19 mouse cellular contexts compared by ENCODE assay signal in the genomic region with DNA sequence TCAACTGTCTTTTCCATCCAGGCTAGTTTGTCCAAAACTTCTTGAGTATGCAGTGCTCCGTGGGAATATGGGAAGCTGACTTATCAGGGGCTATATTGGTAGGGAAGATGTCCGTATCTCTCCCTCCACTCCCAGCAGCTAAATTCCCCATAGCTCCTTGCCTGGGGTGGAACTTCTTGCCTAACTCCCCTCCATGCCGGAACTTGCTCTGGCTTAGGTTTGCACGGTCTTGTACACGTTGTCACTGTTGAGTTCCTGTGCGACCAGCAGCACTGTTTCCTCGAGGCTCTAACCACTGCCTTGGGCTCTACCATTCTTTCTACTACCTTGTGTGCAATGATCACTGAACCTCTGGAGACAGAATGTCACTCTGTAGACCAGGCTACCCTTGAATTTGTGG. TPM values are rescaled to one million over a fixed set of nuclear protein-coding genes. Genes with fewer than 3 reads are reported as not detected.
A peak's percentile ranks its signal among the peaks of the same experiment; 100 is the strongest.
DNase-seq lines count a peak whose midpoint lies in the region; ATAC-seq and TF ChIP-seq lines count a peak whose summit lies in the region.
"Had no signal": no experiment of that assay in that cellular context is flagged by ENCODE, and none has a peak within 500 bp of the region (broad histone marks: within the 10 kb centered on the region; RNA-seq: fewer than 3 reads in every experiment).

No protein-coding gene starts in this region.

- no peak overlapping the region for H3K4me3 ChIP-seq in thymus, adult 2 months (ENCODE audit: control insufficient read depth, insufficient read depth, low read length)
- no peak overlapping the region for H3K4me3 ChIP-seq in midbrain, embryonic 10.5 days
- H3K4me3 ChIP-seq: embryonic facial prominence, embryonic 15.5 days; heart, embryonic 10.5 days; stomach, embryonic 15.5 days had no signal

- H3K27ac ChIP-seq in thymus, adult 2 months (ENCODE audit: control insufficient read depth, insufficient read depth, low read length) = peak overlapping the region; percentile 51; the same call in 1 of the 2 replicates
- H3K27ac ChIP-seq in midbrain, embryonic 10.5 days (replicated peaks) = no peak overlapping the region
- H3K27ac ChIP-seq: embryonic facial prominence, embryonic 15.5 days; heart, embryonic 10.5 days; hindbrain, postnatal 0 days; stomach, embryonic 15.5 days had no signal

- no peaks in the 10 kb centered on the region for H3K27me3 ChIP-seq in thymus, adult 2 months (ENCODE audit: control insufficient read depth, insufficient read depth, low read length)
- no peaks in the 10 kb centered on the region for H3K27me3 ChIP-seq in midbrain, embryonic 10.5 days (ENCODE audit: low read depth, poor library complexity, severe bottlenecking)
- H3K27me3 ChIP-seq: embryonic facial prominence, embryonic 15.5 days; stomach, embryonic 15.5 days had no signal

- no peaks in the 10 kb centered on the region for H3K9me3 ChIP-seq in midbrain, embryonic 10.5 days (replicated peaks)
- H3K9me3 ChIP-seq: embryonic facial prominence, embryonic 15.5 days; heart, embryonic 10.5 days; stomach, embryonic 15.5 days had no signal

- H3K36me3 ChIP-seq in thymus, adult 2 months (ENCODE audit: control insufficient read depth, insufficient read depth, low read length) = no peaks in the 10 kb centered on the region
- H3K36me3 ChIP-seq in midbrain, embryonic 10.5 days = peaks cover 27% of the 10 kb centered on the region

- no peak for DNase-seq in thymus, adult 2 months
- no peak for DNase-seq in thymus, adult 18-20 months
- DNase-seq in embryo, embryonic 10 days (ENCODE audit: low spot score) = no peak
- DNase-seq in gastrocnemius, adult 18-20 months (ENCODE audit: low spot score) = no peak
- DNase-seq in midbrain, embryonic 10.5 days (ENCODE audit: low spot score) = no peak
- DNase-seq: cerebellum, adult 18-20 months; heart, postnatal 36 days; kidney, adult 2 months; kidney, postnatal 25 days; left cerebral cortex, postnatal 4 days; lung, adult 2 months; thymus, postnatal 36 days had no signal

- TF ChIP-seq POLR2A in thymus, adult 2 months (IDR thresholded peaks at IDR 0.05; ENCODE audit: control insufficient read depth, extremely low read depth, insufficient read depth, low read length, poor library complexity) = no peak

- TF ChIP-seq CTCF in thymus, adult 2 months (IDR thresholded peaks at IDR 0.05; ENCODE audit: borderline replicate concordance, control insufficient read depth, extremely low read depth, insufficient read depth, low read length, poor library complexity) = no peak

- 33% methylated on average over 7 of the region's 7 CpGs for WGBS in thymus, adult 2 months
- WGBS in midbrain, embryonic 10.5 days = 95% methylated on average over 7 of the region's 7 CpGs

- H3K4me1 ChIP-seq in thymus, adult 2 months (replicated peaks; ENCODE audit: control insufficient read depth, insufficient read depth, low read length) = peaks cover 7% of the 10 kb centered on the region
- H3K4me1 ChIP-seq in midbrain, embryonic 10.5 days = peaks cover 9% of the 10 kb centered on the region
- H3K4me1 ChIP-seq: stomach, embryonic 15.5 days had no signal

- ATAC-seq in granulocyte monocyte progenitor cell, adult 5-6 weeks (replicated peaks; ENCODE audit: poor library complexity, severe bottlenecking) = peak; percentile 36
- ATAC-seq in megakaryocyte, adult 5-6 weeks (ENCODE audit: poor library complexity, severe bottlenecking) = 0 out of 2 replicates have a peak, but pooled peaks have one; percentile 2
- ATAC-seq: forebrain, embryonic 14.5 days; hindbrain, postnatal 0 days had no signal

RNA-seq across cellular contexts. Expression of gene Actr2, which starts 4.6 kb away (rescaled TPM):
- 40.8 and 41.7 TPM in 2 replicates for polyA plus RNA-seq in thymus, adult 2 months (2012; rRNA removed)
- 189 and 205 TPM in 2 replicates for total RNA-seq in granulocyte monocyte progenitor cell, adult 5-6 weeks (2014; fragmentation: Nextera tagmentation)
- 254 and 304 TPM in 2 replicates for total RNA-seq in granulocyte monocyte progenitor cell, adult 5-6 weeks (2017)
- 366 and 385 TPM in 2 replicates for total RNA-seq in megakaryocyte, adult 5-6 weeks (2015)
- total RNA-seq in megakaryocyte, adult 5-6 weeks (2017) = 356 and 454 TPM in 2 replicates
- total RNA-seq in gastrocnemius, adult 18-20 months (2021) = 10 to 100 TPM; 35.5 to 39.8 TPM
- 112 and 130 TPM in 2 replicates for polyA plus RNA-seq in midbrain, embryonic 10.5 days (2016; fragmentation: Nextera tagmentation; extraction: Ambion mirVana)

Comparison
In these comparisons a context has a peak if more than half of its experiments do, and no peak if none do; other contexts are left out.
1. RNA of gene Actr2, which starts 4.6 kb away (total RNA-seq): 356 to 454 TPM in megakaryocyte, adult 5-6 weeks and 189 to 304 TPM in granulocyte monocyte progenitor cell, adult 5-6 weeks; 35.5 to 39.8 TPM in gastrocnemius, adult 18-20 months; every median in the first group is over 4 times any median in the second.